Mouse (Mus musculus): Measurements from ENCODE around the gene Ecm2. TPM values are rescaled to one million over a fixed set of nuclear protein-coding genes. Genes with fewer than 3 reads are reported as not detected.

Gene Ecm2
- total RNA-seq, 4 experiments from 2014 or later, result 10.8 to 14.2 (median 11.6) TPM

DNA sequence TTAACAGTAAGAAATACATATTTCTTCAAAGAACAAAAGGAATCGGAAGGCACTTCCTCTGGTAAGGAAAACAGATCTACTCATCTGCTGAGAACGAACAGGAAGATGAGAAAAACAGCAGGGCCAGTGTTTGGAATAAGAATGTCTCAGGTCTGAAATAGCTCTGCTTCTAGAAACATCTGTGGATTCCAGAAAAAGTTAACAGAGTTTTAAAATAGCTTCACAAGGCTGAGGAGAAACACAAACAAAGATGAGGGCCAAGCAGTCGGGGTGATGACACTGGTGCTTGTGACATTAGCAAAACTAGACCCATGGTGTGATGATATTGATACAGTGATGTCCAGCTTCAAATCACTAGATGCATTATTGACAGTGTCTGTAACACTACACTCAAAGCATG is 2.6 kb downstream of the Ecm2 start:
- peak; percentile 75 for DNase-seq (ENCODE audit: low spot score)

DNA sequence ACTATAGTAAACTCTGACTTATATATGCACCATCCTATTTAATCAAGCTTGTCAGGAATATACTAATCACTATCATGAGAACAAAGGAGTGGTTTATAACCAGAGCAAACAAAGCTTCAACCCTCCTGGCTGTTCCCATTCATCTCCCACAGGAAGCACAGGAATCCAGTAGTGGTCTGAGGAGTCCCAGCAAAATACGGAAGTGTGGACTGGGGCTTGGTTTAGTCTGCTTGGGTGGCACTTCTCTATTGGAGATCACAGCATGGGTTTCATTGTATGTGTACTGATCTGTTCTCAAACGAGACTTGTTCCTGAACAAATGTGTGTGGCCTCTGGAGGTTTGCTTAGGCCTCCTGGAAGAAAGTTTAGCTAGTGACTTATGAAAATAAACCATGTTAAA is 14.2 kb downstream of the Ecm2 start:
- no peak for DNase-seq (ENCODE audit: low spot score)

DNA sequence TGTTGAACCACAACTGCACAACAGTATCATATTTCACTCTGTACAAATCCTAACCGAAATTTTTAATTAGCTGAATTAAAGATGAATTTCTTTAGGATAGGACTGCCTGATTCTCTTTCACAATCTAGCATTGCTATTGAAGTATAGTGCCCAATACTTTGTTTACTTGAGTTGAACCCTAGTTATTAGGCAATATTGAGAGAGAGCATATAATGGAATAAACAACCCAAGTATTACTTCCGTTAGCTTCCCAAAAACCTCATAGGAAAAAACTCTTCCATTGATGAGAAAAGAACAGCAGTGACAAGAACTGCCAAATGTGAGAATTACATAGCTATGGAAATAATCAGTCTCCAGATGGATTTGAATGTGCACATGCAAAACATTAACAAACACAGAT is 21.6 kb downstream of the Ecm2 start:
- DNase-seq (ENCODE audit: low spot score), result no peak

DNA sequence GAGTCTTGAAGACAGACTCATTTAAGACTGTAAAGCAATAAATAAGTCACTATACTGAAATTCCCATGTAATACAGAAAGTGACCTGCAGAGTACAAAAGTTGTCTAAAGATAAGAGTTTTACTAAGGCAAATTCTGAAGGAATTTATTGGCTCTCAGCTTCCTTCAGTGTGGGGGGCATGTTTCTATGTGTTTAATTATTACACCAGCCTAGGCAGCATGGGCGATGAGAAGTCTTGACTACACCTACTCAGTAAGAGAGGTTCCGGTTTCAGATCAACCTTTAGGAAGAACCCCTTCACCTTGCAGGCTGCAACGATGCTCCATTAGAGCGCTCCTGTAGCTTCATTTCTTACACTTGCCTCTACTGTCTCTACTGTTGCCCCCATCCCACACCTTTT is 26.0 kb downstream of the Ecm2 start:
- DNase-seq (ENCODE audit: low spot score), result no peak

DNA sequence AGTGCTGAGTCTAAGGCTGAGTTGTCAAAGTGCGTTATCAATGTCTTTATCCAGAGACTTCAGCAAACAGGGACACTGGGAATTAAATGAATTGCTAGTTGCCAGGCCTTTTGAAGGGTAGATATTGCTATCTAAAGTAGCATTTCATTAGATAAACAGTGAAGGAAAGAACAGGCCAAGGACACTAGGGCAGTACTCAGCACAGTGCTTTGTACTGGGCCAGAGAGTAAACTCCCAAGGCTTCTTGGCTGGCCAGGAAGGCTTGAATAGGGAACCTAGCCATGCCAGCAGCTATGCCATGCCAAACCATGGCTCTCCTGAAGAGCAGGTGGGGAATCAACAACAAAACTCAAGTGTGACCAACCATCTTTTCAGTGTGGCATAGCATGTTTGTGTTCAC is 32.3 kb downstream of the Ecm2 start:
- DNase-seq (ENCODE audit: low spot score), result no peak

DNA sequence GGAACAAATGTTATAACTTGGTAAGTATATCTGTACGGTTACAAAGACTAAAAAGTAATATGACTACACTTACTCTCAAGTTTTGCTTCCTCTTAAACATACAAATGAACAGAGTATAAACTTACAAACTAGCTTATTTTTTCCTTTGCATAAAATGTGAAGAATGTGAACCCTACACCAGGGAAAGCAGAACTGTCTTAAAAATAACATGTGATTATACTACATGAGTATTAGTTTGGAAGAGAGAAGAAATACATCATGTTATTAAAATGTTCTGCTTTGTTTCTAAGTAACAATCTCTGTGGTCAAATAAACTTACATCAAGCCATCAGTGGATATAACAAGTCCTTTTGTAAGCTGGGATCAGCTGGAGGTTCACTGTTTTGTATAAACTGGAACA is 34.1 kb downstream of the Ecm2 start:
- no peak for DNase-seq (ENCODE audit: low spot score)

DNA sequence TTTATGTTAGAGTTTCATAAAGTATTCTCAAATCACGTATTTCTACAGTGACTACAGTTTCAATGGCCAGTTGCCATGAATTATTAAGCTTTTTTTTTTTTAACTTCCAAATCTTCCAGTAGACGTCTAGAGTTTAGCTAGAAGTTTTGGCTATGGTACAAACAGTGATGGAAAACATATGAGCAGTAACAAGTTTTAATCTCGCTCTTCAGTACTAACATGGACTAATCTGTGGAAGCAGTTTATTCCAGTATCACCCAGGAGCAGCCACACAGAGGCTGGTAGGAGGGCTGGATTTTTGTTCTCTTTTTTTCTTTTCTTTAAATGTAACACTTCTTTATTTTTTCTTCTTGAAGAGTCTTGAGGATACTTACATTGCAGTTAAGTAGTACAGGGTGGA is 39.7 kb downstream of the Ecm2 start, which contains the start of gene Aspn:
TSS of gene Aspn (plus strand) at position 165 of the 400 bp plus-strand sequence.
- peak; percentile 60 for DNase-seq (ENCODE audit: low spot score)

DNA sequence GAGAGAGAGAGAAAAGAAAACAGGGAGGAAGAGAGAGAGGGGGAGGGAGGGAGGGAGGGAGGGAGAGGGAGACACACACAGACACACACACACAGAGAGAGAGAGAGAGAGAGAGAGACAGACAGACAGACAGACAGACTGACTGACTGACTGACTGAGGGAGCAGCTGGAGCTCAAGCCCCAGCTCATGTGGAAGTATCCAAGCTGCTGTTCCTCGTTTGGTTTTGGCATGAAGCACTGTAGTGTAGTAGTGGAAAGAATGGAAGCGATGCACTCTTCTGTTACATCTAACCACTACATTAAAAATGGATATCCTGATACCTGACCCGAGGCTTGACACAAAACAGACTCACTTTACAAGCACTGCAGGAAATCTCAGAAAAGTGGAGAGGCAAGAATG is 41.0 kb downstream of the Ecm2 start:
- DNase-seq (ENCODE audit: low spot score), result peak; percentile 31

DNA sequence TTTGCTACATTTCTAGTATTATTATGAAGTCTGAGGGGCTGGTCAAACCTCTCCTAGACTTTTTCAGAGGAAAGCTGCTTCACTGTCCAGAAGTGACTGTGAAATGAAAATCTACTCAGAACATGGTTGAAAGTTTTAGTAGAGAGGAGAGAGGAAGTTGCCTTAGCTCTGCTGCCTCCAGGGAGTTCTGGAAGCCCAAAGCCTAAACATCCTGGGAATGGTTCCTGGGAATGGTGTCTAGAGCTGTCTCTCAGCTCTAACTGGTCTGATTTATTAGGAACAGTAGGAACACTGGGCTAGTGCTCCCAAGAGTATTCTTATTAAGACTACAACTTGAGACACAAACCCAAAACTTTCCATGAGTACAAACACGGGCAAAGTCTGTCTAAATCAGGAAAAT is 41.9 kb downstream of the Ecm2 start:
- peak; percentile 68 for DNase-seq (ENCODE audit: low spot score)

DNA sequence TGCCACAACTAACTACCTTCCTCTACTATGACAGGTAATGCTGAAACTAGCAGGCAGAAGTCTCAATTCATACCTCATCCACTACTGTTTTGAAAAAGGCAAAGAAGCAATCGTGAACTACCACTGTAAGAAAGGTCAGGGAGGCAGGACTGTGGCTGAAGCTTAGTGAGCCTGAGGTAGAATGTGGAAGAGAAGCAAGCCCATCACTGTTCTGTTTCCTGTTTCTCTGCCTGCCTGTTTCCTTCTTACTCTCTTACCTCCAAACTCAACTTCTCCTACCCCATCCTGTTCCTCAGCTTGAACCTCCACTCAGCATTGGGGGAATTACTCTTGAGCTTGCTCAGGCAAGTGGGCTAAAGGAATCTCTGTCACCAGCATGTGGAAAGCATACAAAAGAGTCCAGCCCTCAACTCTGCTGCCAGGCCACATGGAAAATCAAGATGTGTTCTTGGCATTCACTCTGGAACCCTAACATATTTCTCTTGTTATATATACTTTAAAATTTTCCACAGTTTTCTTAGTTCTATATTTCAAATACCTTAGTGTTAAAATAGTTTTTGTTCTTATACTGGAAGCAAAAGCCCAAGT is 43.0 kb downstream of the Ecm2 start:
- DNase-seq (ENCODE audit: low spot score), result no peak

DNA sequence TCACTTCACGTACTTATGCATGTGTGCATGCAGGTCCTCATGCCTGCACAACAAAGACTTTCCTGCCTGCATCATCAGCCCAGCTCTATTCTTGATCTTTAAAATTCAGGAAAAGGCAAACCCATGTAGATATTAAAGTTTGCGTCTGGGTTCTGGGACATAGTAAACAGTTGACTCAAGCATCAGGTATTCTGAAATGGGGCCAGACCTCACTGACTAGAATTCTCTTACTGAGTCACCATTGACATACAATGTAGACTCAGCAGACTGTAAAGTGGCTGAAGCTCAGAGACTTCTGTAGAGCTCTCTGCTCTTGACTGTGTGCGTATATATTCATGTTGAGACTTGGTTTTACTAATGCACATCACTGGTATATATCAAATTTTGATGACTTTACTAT is 45.0 kb downstream of the Ecm2 start:
- DNase-seq (ENCODE audit: low spot score), result no peak

DNA sequence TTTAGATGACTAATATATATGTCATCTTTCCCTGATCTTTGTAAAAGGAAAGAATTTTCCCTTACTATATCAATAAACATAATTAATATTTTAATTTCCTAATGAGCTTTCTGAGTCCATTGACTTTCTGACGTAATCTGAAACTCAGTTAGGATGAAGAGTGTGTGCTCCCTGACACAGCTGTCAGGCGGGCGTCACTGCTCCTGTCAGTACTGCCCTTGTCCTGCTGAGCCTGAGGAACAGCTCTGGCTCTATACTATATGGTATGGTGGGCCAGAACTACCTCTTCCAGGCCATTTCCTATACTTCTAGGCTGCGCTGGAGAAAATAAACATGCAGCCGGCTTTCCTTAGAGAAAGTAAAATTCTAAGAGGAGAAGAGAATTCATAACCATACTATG is 49.9 kb downstream of the Ecm2 start:
- DNase-seq (ENCODE audit: low spot score), result no peak

DNA sequence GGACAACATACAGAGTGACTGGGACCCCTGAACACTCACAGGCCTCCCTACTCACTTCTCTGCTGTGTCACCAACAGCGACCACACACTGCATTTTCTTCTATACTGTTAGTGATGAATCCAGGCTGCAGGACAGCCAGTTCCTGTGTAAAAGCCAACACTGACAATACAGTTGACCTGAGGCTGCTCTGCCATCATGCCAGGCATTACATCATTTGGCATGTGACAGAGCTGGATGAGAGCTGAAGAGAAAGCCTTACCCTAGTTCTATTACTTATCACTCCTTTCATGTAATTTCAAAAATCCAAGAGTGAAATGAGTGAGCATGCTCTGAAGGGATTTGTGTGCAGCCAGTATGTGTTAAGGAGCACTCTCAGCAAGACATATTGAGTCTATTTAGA is 51.6 kb downstream of the Ecm2 start:
- DNase-seq (ENCODE audit: low spot score), result no peak

DNA sequence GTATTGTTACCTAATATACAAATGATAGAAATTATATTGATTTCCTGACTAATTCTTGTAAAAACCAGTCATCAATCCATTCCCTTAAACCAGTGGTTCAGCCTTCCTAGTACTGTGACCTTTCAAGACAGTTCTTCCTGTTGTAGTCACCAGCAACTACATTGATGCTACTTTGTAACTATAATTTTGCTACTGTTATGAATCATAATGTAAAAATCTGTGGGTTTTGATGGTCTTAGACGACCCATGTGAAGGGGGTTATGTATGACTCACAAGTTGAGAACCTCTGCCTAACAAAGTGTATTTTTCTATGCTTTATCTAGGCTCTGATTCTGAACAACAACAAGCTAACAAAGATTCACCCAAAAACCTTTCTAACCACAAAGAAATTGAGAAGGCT is 52.3 kb downstream of the Ecm2 start:
- no peak for DNase-seq (ENCODE audit: low spot score)

DNA sequence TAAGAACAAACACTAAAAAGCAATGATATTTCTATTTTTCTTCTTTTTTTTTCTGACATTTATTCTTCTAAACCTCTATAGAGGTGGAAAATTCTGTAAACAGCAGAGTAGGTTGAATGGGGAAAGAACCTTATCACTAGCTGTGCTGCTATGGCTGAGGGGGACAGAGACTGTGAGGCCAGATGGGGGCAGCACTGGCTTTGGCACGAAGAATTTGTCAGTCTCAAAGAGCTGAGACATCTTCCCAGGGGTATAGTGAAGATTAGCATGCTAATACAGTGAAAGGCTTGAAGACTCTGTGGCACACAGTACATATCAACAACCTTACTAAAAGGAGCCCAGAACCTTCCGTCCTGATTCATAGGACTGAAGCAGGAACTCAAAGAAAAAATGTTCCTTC is 54.6 kb downstream of the Ecm2 start:
- no peak for DNase-seq (ENCODE audit: low spot score)

DNA sequence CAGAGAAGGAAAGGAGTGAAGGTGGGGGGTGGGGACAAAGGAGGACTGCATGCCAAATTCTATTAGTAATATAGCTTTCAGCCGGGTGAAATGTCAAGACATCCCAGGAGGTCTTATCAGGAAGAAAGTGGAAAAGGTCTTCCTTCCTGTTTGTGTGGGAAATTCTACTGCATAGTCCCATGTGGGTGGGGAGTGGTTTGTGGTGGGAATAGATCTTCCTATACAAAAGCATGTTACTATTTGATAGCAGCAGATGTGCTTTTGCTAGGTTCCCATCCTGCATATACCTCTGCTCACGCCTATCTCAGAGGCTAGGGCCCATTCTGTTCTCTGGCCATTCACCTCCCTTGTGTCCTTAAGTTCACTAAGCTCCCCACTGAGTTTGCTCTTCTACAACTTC is 56.3 kb downstream of the Ecm2 start:
- DNase-seq (ENCODE audit: low spot score), result no peak

DNA sequence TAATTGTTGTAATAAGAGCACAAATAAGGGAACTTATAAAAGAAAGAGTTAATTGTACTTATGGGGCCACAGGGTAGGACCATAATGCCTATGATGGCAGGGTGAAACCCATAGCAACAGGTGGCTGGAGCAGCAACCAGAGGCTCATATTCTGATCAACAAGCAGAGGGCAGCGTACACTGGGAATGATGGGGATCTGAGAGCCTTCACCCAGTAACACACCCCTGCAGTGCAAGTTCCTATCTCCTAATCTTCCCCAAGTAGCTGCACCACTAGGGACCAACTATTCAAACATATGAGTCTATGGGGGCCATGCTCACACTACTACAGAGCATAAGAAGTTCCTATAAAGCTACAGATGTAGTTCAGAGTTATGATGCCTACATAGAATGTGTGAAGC is 59.7 kb downstream of the Ecm2 start:
- DNase-seq (ENCODE audit: low spot score), result no peak

DNA sequence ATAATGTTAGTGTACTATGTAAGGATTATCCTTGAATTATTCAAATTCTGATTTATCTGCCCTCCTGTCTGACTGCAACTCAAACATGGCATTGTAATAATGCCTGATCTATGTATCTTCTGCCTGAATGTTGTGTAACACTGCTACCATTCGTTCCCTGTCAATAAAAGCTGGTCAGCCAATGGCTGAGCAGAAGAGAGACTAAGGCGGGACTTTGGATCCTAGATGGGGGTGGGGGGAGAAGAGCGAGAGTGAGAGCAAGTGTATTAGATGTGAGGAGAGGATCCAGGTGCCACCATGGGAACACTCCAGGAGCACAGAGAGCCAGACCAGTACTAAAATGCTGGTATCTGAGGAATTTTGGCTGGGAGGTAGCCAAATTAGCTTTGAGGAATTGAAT is 65.8 kb downstream of the Ecm2 start:
- DNase-seq (ENCODE audit: low spot score), result no peak

DNA sequence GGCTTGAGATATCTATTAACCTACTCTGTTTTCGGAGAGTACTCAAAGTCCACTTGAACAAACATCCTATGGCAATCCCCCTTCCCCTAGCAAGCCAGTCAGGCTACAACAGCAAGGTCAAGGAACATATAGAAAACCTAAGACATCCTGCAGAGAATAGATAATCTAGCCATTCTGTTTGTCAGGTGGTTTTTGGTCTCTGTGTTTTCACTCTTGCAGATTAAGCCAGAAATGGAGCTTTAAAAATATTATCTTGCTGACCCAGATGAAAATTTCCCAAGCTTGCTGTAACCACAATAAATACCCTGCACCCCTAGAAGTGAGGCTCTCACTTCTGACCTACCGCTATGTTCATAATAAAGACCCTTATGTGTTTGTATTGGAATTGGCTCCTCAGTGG is 66.8 kb downstream of the Ecm2 start:
- no peak for DNase-seq (ENCODE audit: low spot score)

DNA sequence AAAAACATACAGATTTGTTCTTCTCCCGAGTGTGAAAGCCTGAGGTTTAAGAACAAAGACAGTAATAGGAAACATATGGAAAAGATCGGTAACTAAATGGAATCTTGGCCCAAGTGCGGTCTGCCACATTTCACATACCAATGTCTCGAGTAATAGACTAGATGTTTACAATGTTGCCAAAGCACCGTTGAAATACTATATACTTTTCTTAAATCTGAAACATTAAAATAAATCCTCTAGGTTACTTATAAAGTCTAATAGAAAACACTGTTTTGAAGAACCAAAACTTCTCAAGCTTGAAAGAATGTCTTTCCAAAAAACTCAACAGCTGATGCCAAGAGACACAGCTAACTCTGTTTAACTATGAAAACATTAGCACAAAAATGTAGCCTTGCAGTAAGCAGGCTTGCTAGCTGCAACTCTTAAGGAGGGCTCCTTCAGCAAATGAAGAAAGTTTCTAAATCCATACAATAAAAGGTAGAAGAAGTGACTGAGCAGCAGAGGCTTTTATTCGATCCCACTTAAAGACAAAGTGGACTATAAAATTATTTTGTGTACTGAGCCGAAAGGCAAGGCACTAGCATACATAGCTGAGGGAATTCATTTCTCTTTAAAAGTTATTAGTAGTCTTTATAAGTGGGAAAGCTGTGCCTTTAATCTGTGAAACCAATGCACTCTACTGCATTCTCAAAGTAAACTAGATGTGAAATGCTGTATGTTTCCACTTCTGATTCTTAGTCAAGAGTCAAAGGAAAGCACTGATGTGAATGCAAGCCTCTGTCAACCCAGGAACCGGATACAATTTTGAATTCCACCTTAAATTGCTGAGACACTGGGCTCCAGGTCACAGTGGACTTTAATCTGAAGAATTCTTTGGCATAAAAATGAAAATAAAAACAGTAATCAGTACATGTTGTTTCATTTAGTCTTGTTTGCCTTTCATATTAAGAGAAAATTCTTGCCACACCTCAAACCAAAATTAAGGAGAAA is 77.2 kb downstream of the Ecm2 start, which contains the start of gene Omd:
TSS of gene Omd (plus strand) at position 922 of the 990 bp plus-strand sequence.
- peak; percentile 60 for DNase-seq (ENCODE audit: low spot score)

Data from heart, adult 8-10 months (tissue).